Mouse (Mus musculus): Measurements from ENCODE around the gene Zscan29. TPM values are rescaled to one million over a fixed set of nuclear protein-coding genes. Genes with fewer than 3 reads are reported as not detected.
A peak's percentile ranks its signal among the peaks of the same experiment; 100 is the strongest.

Gene Zscan29
- polyA plus RNA-seq, 1 experiment = 3.1 TPM

DNA sequence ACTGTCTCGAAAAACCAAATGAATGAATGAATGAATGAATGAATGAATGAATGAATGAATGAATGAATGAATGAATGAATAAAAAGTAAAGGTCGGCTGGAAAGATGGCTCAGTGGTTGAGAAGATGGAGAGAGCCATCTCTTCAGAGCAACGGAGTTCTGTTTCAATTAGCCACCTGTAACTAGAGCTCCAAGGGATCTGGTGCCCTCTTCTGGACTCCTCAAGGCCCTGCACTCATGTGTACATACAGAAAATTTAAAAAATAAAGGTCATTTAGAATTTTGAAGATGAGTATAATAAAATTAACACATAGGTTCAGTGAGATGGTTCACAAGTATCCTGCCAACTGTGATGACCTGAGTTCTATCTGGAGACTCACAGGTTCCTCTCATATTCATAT is 17.8 kb downstream of the Zscan29 start:
- WGBS = 89% methylated on average over 3 of the region's 3 CpGs

DNA sequence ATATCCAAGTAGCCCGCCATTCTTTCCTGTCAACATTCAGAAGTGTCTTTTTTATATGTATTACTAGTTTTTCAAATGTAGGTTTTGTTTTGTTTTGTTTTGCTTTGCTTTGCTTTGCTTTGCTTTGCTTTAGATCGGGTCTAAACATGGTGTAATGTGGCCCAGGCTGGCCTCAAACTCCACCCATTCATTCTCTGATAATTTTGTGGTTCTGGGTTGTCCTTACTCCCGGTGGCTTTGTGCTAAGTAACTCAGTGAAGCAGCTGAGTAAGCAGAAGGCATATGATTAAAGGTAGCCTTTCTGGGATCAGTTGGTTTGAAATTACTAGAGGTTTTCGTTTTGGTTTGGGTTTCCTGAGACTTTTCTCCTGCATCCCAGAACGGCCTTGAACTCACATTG is 21.2 kb downstream of the Zscan29 start:
- WGBS = 83% methylated on average over 5 of the region's 5 CpGs
- no peak for DNase-seq (ENCODE audit: low read depth in 1 of 2, low spot score in 2 of 2)
- no peak overlapping the region for H3K27ac ChIP-seq (ENCODE audit: insufficient read depth, low read length)
- TF ChIP-seq CTCF (IDR thresholded peaks at IDR 0.05; ENCODE audit: extremely low read depth, insufficient read depth, insufficient read length, insufficient replicate concordance) = no peak
- TF ChIP-seq POLR2A (IDR thresholded peaks at IDR 0.05; ENCODE audit: low read depth, low read length) = no peak
- H3K4me1 ChIP-seq (ENCODE audit: control insufficient read depth, insufficient read depth, insufficient read length) = no peaks in the 10 kb centered on the region
- no peaks in the 10 kb centered on the region for H3K27me3 ChIP-seq (ENCODE audit: control insufficient read depth, insufficient read depth, low read length)
- no peak overlapping the region for H3K4me3 ChIP-seq (ENCODE audit: extremely low read depth, insufficient read depth, insufficient read length)
- peaks cover 26% of the 10 kb centered on the region for H3K36me3 ChIP-seq (ENCODE audit: control insufficient read depth, insufficient read depth, low read length)

More for the DNA sequence above, 17.8 kb downstream of the Zscan29 start:
- Histone ChIP-seq H3K27ac (ENCODE audit: insufficient read depth, low read length) (no peak overlapping the region), H3K27me3 (ENCODE audit: control insufficient read depth, insufficient read depth, low read length) (no peaks in the 10 kb centered on the region), H3K4me3 (ENCODE audit: extremely low read depth, insufficient read depth, insufficient read length) (no peak overlapping the region), H3K36me3 (ENCODE audit: control insufficient read depth, insufficient read depth, low read length) (peaks cover 16% of the 10 kb centered on the region), H3K4me1 (ENCODE audit: control insufficient read depth, insufficient read depth, insufficient read length) (no peaks in the 10 kb centered on the region)
- TF ChIP-seq POLR2A (IDR thresholded peaks at IDR 0.05; ENCODE audit: low read depth, low read length) (no peak), CTCF (IDR thresholded peaks at IDR 0.05; ENCODE audit: extremely low read depth, insufficient read depth, insufficient read length, insufficient replicate concordance) (no peak)
- no peak for DNase-seq (ENCODE audit: low read depth in 1 of 2, low spot score in 2 of 2)

DNA sequence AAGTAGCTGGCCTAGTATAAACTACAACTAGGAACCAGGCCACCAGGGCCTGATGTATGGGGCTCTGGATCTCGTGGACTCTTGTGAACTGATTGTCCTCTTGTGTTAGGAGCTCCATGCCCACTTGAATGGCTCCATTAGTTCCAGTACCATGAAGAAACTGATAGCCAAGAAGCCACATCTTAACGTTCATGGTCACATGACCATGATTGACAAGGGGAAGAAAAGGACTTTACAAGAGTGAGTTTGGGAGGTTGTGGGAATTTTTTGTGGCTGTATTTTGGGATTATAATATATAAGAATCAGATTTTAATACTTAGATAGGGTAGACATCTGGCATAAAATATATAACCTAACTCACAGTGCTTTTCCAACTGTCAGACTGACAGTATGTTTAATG is 28.5 kb downstream of the Zscan29 start:
- 80% methylated on average over 2 of the region's 2 CpGs for WGBS
- TF ChIP-seq POLR2A (IDR thresholded peaks at IDR 0.05; ENCODE audit: low read depth, low read length) (no peak), CTCF (IDR thresholded peaks at IDR 0.05; ENCODE audit: extremely low read depth, insufficient read depth, insufficient read length, insufficient replicate concordance) (no peak)

DNA sequence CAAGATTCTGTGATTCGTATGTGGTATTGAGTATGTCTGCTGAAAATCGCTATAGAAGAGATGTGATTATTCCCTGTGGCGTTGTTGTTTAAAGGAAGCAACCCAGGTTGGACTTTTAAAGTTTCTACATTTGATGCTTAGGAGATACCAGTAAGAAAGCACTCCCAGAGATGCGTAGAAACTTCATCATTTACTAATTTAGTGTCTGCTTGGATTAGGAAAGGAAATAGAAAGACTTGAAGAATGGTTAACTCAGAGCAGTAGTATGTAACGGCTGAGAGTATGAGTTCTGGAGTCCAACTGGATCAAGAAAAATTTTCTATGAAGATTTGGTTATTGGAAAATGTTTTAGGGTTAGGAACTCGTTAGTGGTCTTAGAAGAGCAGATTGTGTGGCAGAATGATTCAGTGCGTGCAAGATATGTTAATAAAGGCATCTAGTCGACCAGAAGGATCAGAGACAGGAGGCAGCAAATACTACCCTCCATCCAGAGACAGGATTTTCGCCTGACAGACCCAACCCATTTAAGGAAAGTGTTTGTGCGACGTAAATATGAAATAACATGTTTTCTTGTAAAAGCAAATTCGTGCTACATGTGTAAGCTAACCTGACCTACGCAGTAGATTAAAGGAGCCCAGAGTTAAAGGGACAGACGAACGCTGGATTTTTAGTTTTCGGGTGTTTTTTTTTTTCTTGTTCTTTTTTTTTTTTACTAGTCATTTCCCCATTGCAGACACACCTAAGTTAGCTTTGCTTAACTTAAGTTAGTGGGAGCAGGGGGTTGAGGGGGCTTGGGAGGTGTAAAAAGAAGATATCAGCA is 29.5 kb downstream of the Zscan29 start:
- Histone ChIP-seq H3K4me1 (ENCODE audit: control insufficient read depth, insufficient read depth, insufficient read length) (peaks cover 7% of the 10 kb centered on the region; the same call in 1 of the 2 replicates), H3K27ac (ENCODE audit: insufficient read depth, low read length) (no peak overlapping the region), H3K27me3 (ENCODE audit: control insufficient read depth, insufficient read depth, low read length) (no peaks in the 10 kb centered on the region), H3K36me3 (ENCODE audit: control insufficient read depth, insufficient read depth, low read length) (peaks cover 8% of the 10 kb centered on the region), H3K4me3 (ENCODE audit: extremely low read depth, insufficient read depth, insufficient read length) (peak overlapping the region; percentile 100; the same call in 1 of the 2 replicates)
- TF ChIP-seq CTCF (IDR thresholded peaks at IDR 0.05; ENCODE audit: extremely low read depth, insufficient read depth, insufficient read length, insufficient replicate concordance) (no peak), POLR2A (IDR thresholded peaks at IDR 0.05; ENCODE audit: low read depth, low read length) (no peak)
- 68% methylated on average over 16 of the region's 16 CpGs for WGBS
- DNase-seq (ENCODE audit: low read depth in 1 of 2, low spot score in 2 of 2) = no peak

More for the DNA sequence above, 28.5 kb downstream of the Zscan29 start:
- Histone ChIP-seq H3K36me3 (ENCODE audit: control insufficient read depth, insufficient read depth, low read length) (peaks cover 15% of the 10 kb centered on the region), H3K4me1 (ENCODE audit: control insufficient read depth, insufficient read depth, insufficient read length) (peaks cover 7% of the 10 kb centered on the region; the same call in 1 of the 2 replicates), H3K27ac (ENCODE audit: insufficient read depth, low read length) (no peak overlapping the region), H3K4me3 (ENCODE audit: extremely low read depth, insufficient read depth, insufficient read length) (no peak overlapping the region), H3K27me3 (ENCODE audit: control insufficient read depth, insufficient read depth, low read length) (no peaks in the 10 kb centered on the region)
- DNase-seq (ENCODE audit: low read depth in 1 of 2, low spot score in 2 of 2) = no peak

GRCm38 (mm10) chr2:121140018-121140882 is 30.7 kb downstream of the Zscan29 start, which contains the start of the genes Adal and Lcmt2:
Gene Adal (plus strand): TSS chr2:121140428.
Gene Lcmt2 (minus strand): TSS chr2:121140653.
- Histone ChIP-seq H3K36me3 (ENCODE audit: control insufficient read depth, insufficient read depth, low read length) (peaks cover 2% of the 10 kb centered on the region), H3K4me1 (ENCODE audit: control insufficient read depth, insufficient read depth, insufficient read length) (peaks cover 7% of the 10 kb centered on the region; the same call in 1 of the 2 replicates), H3K27ac (ENCODE audit: insufficient read depth, low read length) (peak within 1 kb of the TSS; percentile 98), H3K27me3 (ENCODE audit: control insufficient read depth, insufficient read depth, low read length) (no peaks in the 10 kb centered on the region), H3K4me3 (ENCODE audit: extremely low read depth, insufficient read depth, insufficient read length) (peak within 1 kb of the TSS; percentile 100)
- under 1% methylated on average over 87 of the region's 87 CpGs for WGBS
- TF ChIP-seq POLR2A (IDR thresholded peaks at IDR 0.05; ENCODE audit: low read depth, low read length) (peak; percentile 91), CTCF (IDR thresholded peaks at IDR 0.05; ENCODE audit: extremely low read depth, insufficient read depth, insufficient read length, insufficient replicate concordance) (no peak)
- DNase-seq (ENCODE audit: low read depth in 1 of 2, low spot score in 2 of 2) = peak; percentile 79 to 82

DNA sequence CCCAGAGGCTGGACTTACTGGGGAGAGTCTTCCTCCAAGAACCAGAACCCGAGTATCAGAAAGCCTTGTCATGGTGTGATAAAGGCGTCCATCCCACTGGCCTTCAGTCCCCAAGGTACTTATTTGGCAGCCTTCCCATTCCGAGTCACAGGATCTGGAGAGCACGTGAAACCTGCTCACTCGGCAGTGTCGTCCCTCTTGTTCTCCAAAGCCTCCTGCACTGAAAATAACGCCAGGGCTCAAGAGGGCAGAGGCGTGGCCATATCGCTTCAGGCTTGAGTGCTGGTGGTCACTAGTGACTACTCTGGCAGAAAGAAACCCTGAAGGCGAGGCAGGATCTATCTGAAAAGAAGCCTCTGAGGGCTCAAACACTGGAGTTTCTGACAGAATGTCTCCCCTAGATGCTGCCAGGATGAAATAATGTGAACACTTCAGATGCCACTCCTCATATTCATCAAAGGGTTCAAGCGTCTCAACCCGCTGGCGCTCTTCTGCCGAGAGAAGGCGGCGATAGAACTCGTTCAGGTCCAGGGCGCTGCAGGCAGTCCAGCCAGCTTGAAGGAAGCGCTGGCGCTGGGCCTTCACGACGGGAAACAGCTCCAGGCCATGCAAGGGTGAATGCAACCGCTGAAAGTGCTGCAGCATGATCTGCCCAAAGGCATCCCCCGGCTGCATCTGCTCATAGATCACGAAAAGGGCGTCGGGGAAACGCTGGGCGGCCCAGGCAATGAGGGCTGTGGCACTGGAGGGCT is 31.5 kb downstream of the Zscan29 start:
- 30% methylated on average over 29 of the region's 29 CpGs for WGBS
- peak overlapping the region; percentile 100 for H3K4me3 ChIP-seq (ENCODE audit: extremely low read depth, insufficient read depth, insufficient read length)
- H3K27me3 ChIP-seq (ENCODE audit: control insufficient read depth, insufficient read depth, low read length) = no peaks in the 10 kb centered on the region
- TF ChIP-seq CTCF (IDR thresholded peaks at IDR 0.05; ENCODE audit: extremely low read depth, insufficient read depth, insufficient read length, insufficient replicate concordance) = no peak
- TF ChIP-seq POLR2A (IDR thresholded peaks at IDR 0.05; ENCODE audit: low read depth, low read length) = no peak
- DNase-seq (ENCODE audit: low read depth in 1 of 2, low spot score in 2 of 2) = no peak
- peak overlapping the region; percentile 98 for H3K27ac ChIP-seq (ENCODE audit: insufficient read depth, low read length)
- H3K36me3 ChIP-seq (ENCODE audit: control insufficient read depth, insufficient read depth, low read length) = peaks cover 2% of the 10 kb centered on the region
- H3K4me1 ChIP-seq (ENCODE audit: control insufficient read depth, insufficient read depth, insufficient read length) = peaks cover 7% of the 10 kb centered on the region; the same call in 1 of the 2 replicates

All from spleen, adult 2 months (tissue).